Mouse (Mus musculus): ENCODE measurements around the gene Ugt8a. TPM values are rescaled to one million over a fixed set of nuclear protein-coding genes. Genes with fewer than 3 reads are reported as not detected.

Gene Ugt8a
- 1.0 and 1.6 TPM in 2 replicates for polyA plus RNA-seq (2014; fragmentation: Nextera tagmentation; extraction: Ambion mirVana)

GRCm38 (mm10) chr3:125938092-125938755 is at the start of gene Ugt8a:
Ugt8a (minus strand) TSS chr3:125938619.
- Histone ChIP-seq H3K4me2 (ENCODE audit: low read length) (peak within 1 kb of the TSS; percentile 79), H3K9ac (ENCODE audit: low read length) (no peak within 1 kb of the TSS), H3K4me3 (ENCODE audit: low read depth, low read length) (peak within 1 kb of the TSS; percentile 45), H3K36me3 (ENCODE audit: control insufficient read depth, insufficient read depth, low read length) (no peaks in the 10 kb centered on the region), H3K9me3 (ENCODE audit: control insufficient read depth, low read length) (no peaks in the 10 kb centered on the region), H3K4me1 (replicated peaks; ENCODE audit: control insufficient read depth, insufficient read depth, low read length) (peaks cover 8% of the 10 kb centered on the region; the same call in 1 of the 2 replicates), H3K27ac (ENCODE audit: low read depth) (no peak within 1 kb of the TSS), H3K27me3 (replicated peaks; ENCODE audit: control insufficient read depth, insufficient read depth, low read length) (peaks cover 45% of the 10 kb centered on the region)
- ATAC-seq (replicated peaks; ENCODE audit: low FRiP score, low TSS enrichment, low read depth) (peak; percentile 83), DNase-seq (ENCODE audit: low spot score) (peak; percentile 78)
- WGBS, result under 1% methylated on average over 68 of the region's 85 CpGs

DNA sequence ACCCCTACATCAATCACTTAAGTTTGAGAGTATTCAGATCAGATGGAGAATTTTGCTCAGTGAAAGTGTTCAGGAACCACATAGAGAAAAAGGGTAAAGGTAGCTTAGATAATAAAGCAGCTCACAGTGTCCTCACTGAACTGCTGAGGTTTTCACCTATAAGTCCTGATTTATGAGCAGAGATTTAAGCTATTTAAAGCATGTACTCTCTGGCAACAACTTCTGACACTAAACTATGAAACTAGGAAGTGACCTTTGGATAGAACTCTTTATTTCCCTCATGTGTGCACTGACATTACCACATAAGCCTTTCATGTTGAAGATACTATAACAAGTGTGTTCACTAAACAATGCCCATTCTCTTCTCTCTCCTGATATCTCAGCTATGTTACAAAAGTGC is 48.2 kb upstream of the Ugt8a start:
- H3K9me3 ChIP-seq (ENCODE audit: control insufficient read depth, low read length), result no peaks in the 10 kb centered on the region
- H3K36me3 ChIP-seq (ENCODE audit: control insufficient read depth, insufficient read depth, low read length), result no peaks in the 10 kb centered on the region
- H3K27me3 ChIP-seq (replicated peaks; ENCODE audit: control insufficient read depth, insufficient read depth, low read length), result no peaks in the 10 kb centered on the region
- no peak overlapping the region for H3K4me3 ChIP-seq (ENCODE audit: low read depth, low read length)
- H3K9ac ChIP-seq (ENCODE audit: low read length), result no peak overlapping the region
- no peak for DNase-seq (ENCODE audit: low spot score)
- H3K4me1 ChIP-seq (replicated peaks; ENCODE audit: control insufficient read depth, insufficient read depth, low read length), result no peaks in the 10 kb centered on the region
- H3K4me2 ChIP-seq (ENCODE audit: low read length), result no peak overlapping the region
- H3K27ac ChIP-seq (ENCODE audit: low read depth), result no peak overlapping the region
- ATAC-seq (replicated peaks; ENCODE audit: low FRiP score, low TSS enrichment, low read depth), result no peak

GRCm38 (mm10) chr3:125983707-125984420 is 45.4 kb upstream of the Ugt8a start:
- WGBS, result 81% methylated on average over 2 of the region's 2 CpGs
- DNase-seq (ENCODE audit: low spot score), result no peak
- H3K4me1 ChIP-seq (replicated peaks; ENCODE audit: control insufficient read depth, insufficient read depth, low read length), result no peaks in the 10 kb centered on the region

DNA sequence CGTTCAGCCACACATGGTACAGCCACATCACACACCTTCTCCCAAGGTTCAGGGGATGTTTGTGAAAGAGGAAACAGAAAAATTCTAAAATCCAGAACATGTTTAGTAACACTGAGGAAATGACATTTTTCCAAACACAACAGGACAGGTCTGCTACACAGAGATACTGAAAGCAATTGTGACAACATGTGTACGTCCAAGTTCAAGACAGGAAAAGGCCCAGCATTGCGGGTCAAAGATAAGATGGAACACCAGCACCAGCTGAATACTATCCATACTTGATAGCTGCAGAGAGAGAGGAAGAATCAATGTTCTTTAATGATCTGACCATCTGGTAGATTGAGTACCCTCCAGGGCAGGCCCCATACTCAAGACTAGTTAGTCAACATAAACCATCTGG is 41.1 kb upstream of the Ugt8a start:
- H3K4me2 ChIP-seq (ENCODE audit: low read length), result no peak overlapping the region
- H3K36me3 ChIP-seq (ENCODE audit: control insufficient read depth, insufficient read depth, low read length), result no peaks in the 10 kb centered on the region
- 75% methylated on average over 3 of the region's 3 CpGs for WGBS

More at GRCm38 (mm10) chr3:125983707-125984420, 45.4 kb upstream of the Ugt8a start:
- H3K36me3 ChIP-seq (ENCODE audit: control insufficient read depth, insufficient read depth, low read length), result no peaks in the 10 kb centered on the region
- H3K4me2 ChIP-seq (ENCODE audit: low read length), result no peak overlapping the region
- no peak overlapping the region for H3K9ac ChIP-seq (ENCODE audit: low read length)
- H3K4me3 ChIP-seq (ENCODE audit: low read depth, low read length), result no peak overlapping the region
- no peak overlapping the region for H3K27ac ChIP-seq (ENCODE audit: low read depth)
- no peaks in the 10 kb centered on the region for H3K9me3 ChIP-seq (ENCODE audit: control insufficient read depth, low read length)
- ATAC-seq (replicated peaks; ENCODE audit: low FRiP score, low TSS enrichment, low read depth), result no peak
- no peaks in the 10 kb centered on the region for H3K27me3 ChIP-seq (replicated peaks; ENCODE audit: control insufficient read depth, insufficient read depth, low read length)

GRCm38 (mm10) chr3:125975899-125976298 is 37.5 kb upstream of the Ugt8a start:
- H3K9ac ChIP-seq (ENCODE audit: low read length), result no peak overlapping the region
- H3K4me1 ChIP-seq (replicated peaks; ENCODE audit: control insufficient read depth, insufficient read depth, low read length), result no peaks in the 10 kb centered on the region
- WGBS, result 67% methylated on average over 4 of the region's 4 CpGs
- no peak overlapping the region for H3K27ac ChIP-seq (ENCODE audit: low read depth)
- H3K4me2 ChIP-seq (ENCODE audit: low read length), result no peak overlapping the region
- H3K9me3 ChIP-seq (ENCODE audit: control insufficient read depth, low read length), result no peaks in the 10 kb centered on the region
- ATAC-seq (replicated peaks; ENCODE audit: low FRiP score, low TSS enrichment, low read depth) (no peak), DNase-seq (ENCODE audit: low spot score) (no peak)
- H3K4me3 ChIP-seq (ENCODE audit: low read depth, low read length), result no peak overlapping the region
- H3K27me3 ChIP-seq (replicated peaks; ENCODE audit: control insufficient read depth, insufficient read depth, low read length), result no peaks in the 10 kb centered on the region
- H3K36me3 ChIP-seq (ENCODE audit: control insufficient read depth, insufficient read depth, low read length), result no peaks in the 10 kb centered on the region

More for the DNA sequence above, 41.1 kb upstream of the Ugt8a start:
- ATAC-seq (replicated peaks; ENCODE audit: low FRiP score, low TSS enrichment, low read depth) (no peak), DNase-seq (ENCODE audit: low spot score) (no peak)
- Histone ChIP-seq H3K4me1 (replicated peaks; ENCODE audit: control insufficient read depth, insufficient read depth, low read length) (no peaks in the 10 kb centered on the region), H3K9me3 (ENCODE audit: control insufficient read depth, low read length) (no peaks in the 10 kb centered on the region), H3K4me3 (ENCODE audit: low read depth, low read length) (no peak overlapping the region), H3K27ac (ENCODE audit: low read depth) (no peak overlapping the region), H3K9ac (ENCODE audit: low read length) (no peak overlapping the region), H3K27me3 (replicated peaks; ENCODE audit: control insufficient read depth, insufficient read depth, low read length) (no peaks in the 10 kb centered on the region)

DNA sequence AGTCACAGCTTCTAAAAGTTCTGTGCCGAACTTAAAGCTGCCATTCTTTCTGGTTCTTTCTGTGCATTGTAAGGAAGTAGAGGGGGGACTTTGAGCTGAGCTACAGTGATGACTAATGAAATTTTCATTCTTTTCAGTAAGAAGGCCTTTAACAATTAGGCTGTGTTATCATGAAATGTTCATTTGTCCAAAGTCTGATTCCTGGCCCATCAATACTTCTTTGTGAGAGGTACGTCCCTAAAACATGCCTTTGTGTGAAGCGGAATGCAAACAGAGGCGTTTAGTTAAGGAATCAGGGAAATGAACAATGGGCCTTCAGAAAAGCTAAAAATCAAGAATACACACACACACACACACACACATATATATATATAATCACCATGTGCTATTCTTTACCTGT is 31.0 kb upstream of the Ugt8a start:
- H3K9me3 ChIP-seq (ENCODE audit: control insufficient read depth, low read length), result no peaks in the 10 kb centered on the region
- H3K27me3 ChIP-seq (replicated peaks; ENCODE audit: control insufficient read depth, insufficient read depth, low read length), result no peaks in the 10 kb centered on the region
- no peak overlapping the region for H3K4me3 ChIP-seq (ENCODE audit: low read depth, low read length)
- H3K4me1 ChIP-seq (replicated peaks; ENCODE audit: control insufficient read depth, insufficient read depth, low read length), result no peaks in the 10 kb centered on the region
- ATAC-seq (replicated peaks; ENCODE audit: low FRiP score, low TSS enrichment, low read depth) (no peak), DNase-seq (ENCODE audit: low spot score) (no peak)
- no peak overlapping the region for H3K27ac ChIP-seq (ENCODE audit: low read depth)
- H3K36me3 ChIP-seq (ENCODE audit: control insufficient read depth, insufficient read depth, low read length), result no peaks in the 10 kb centered on the region
- WGBS, result 71% methylated on average over 4 of the region's 4 CpGs
- H3K9ac ChIP-seq (ENCODE audit: low read length), result no peak overlapping the region
- no peak overlapping the region for H3K4me2 ChIP-seq (ENCODE audit: low read length)

DNA sequence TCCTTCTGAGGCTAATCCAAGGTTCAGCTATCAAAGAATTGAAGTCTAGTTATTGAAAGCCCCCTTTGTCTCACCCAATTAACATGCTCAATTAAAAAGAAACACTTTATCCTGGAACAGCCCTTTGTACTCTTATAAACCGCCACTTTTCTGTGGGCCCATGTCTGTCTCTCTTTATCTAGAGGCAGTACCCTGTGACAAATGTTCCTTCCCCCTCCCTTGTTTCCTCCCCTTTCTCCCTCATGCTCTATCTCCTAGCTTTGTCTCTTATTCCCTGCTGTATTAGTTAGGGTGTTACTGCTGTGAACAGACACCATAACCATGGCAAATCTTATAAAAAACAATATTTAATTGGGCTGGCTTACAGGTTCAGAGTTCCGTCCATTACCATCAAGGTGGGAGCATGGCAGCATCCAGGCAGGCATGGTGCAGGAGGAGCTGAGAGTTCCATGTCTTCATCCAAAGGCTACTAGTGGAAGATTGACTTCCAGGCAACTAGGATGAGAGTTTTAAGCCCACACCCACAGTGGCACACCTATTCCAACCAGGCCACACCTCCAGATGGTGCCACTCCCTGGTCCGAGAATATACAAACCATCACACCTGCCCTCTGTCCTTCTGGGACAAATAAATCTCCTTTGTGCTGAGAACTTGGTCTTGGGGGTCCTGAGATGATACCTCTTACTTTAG is 17.9 kb upstream of the Ugt8a start:
- Histone ChIP-seq H3K4me1 (replicated peaks; ENCODE audit: control insufficient read depth, insufficient read depth, low read length) (no peaks in the 10 kb centered on the region), H3K4me3 (ENCODE audit: low read depth, low read length) (no peak overlapping the region), H3K36me3 (ENCODE audit: control insufficient read depth, insufficient read depth, low read length) (no peaks in the 10 kb centered on the region), H3K27me3 (replicated peaks; ENCODE audit: control insufficient read depth, insufficient read depth, low read length) (no peaks in the 10 kb centered on the region), H3K4me2 (ENCODE audit: low read length) (no peak overlapping the region), H3K9ac (ENCODE audit: low read length) (no peak overlapping the region), H3K9me3 (ENCODE audit: control insufficient read depth, low read length) (no peaks in the 10 kb centered on the region), H3K27ac (ENCODE audit: low read depth) (no peak overlapping the region)
- no peak for ATAC-seq (replicated peaks; ENCODE audit: low FRiP score, low TSS enrichment, low read depth)
- no peak for DNase-seq (ENCODE audit: low spot score)
- WGBS, result 83% methylated on average over 3 of the region's 3 CpGs

GRCm38 (mm10) chr3:125954881-125955280 is 16.5 kb upstream of the Ugt8a start:
- H3K4me3 ChIP-seq (ENCODE audit: low read depth, low read length), result no peak overlapping the region
- H3K36me3 ChIP-seq (ENCODE audit: control insufficient read depth, insufficient read depth, low read length), result no peaks in the 10 kb centered on the region
- ATAC-seq (replicated peaks; ENCODE audit: low FRiP score, low TSS enrichment, low read depth) (no peak), DNase-seq (ENCODE audit: low spot score) (no peak)
- H3K4me1 ChIP-seq (replicated peaks; ENCODE audit: control insufficient read depth, insufficient read depth, low read length), result no peaks in the 10 kb centered on the region
- H3K27ac ChIP-seq (ENCODE audit: low read depth), result no peak overlapping the region
- H3K9ac ChIP-seq (ENCODE audit: low read length), result no peak overlapping the region
- no peaks in the 10 kb centered on the region for H3K9me3 ChIP-seq (ENCODE audit: control insufficient read depth, low read length)
- no peak overlapping the region for H3K4me2 ChIP-seq (ENCODE audit: low read length)
- H3K27me3 ChIP-seq (replicated peaks; ENCODE audit: control insufficient read depth, insufficient read depth, low read length), result no peaks in the 10 kb centered on the region
- WGBS, result 37% methylated on average over 1 of the region's 1 CpGs
